Mouse (Mus musculus) lung, postnatal 0 days (tissue): ENCODE results near the gene Baz2b.

Experiments
- CTCF ChIP-seq: IDR thresholded peaks from 2 replicates; pipeline ENCODE4 v1.5.1; 2016; ENCODE audit warnings: antibody characterized with exemption, mild to moderate bottlenecking
- EP300 ChIP-seq: IDR thresholded peaks from 2 replicates; pipeline ENCODE4 v1.6.1; 2016; ENCODE audit warnings: antibody characterized with exemption, mild to moderate bottlenecking, control low read depth

GRCm38 (mm10) chr2:59913610-59914009 lies 296.0 kb downstream of the Baz2b start:
- TF ChIP-seq CTCF = no peak
- no peak for TF ChIP-seq EP300
